Mouse (Mus musculus) thymus, postnatal 14 days (tissue): ENCODE data around the gene Rgs6.

Source experiments
- DNase-seq: peaks from one replicate; pipeline ENCODE4 v3.0.0; 2021

Rgs6 gene

GRCm38 (mm10) chr12:83044621-83044990, 456.5 kb downstream of the Rgs6 start:
- no peak for DNase-seq

DNA sequence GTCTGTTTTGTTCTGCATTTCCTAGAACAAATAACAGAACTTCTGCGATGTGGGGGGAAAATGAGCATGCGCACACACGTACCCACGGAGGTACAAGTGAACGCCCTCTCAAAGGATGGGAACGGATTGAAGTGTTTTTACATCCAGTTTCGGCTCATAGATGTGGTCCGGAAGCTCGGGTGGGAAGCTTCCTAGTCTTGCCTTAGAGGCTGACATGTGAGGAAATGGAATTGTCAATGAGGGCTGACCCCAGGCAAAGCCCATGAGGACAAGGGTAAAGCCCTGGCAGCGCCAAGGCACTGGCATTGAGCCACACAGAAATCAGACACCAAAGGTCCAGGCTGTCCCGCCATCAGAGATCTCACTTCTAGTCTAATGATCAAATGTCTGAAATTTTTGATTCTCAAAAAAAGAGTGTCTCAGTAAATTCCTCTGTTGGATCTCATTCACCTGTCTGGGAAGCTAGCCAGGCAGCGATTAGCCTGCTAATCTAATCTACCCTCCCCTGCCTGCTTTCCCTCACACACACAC, 457.0 kb downstream of the Rgs6 start:
- DNase-seq: no peak

DNA sequence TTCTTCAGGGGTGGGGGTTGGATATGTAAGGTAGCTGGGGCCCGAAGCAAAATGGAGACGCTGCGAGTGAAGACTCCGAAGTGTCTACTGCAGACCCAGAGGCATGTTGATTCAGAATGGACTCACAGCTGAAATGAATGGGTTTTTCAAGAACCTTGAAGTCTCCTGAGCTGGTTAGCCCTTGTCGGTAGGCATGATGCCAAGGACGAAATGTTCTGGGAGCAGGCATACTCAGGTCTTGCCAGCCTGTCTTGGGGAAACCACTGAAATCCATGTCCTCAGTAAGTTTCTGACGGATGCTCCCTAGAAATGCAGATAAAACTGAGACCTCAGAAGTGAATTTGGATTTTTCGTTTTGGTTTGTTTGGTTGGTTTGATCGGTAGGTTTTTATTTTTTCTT, 458.6 kb downstream of the Rgs6 start:
- DNase-seq: no peak

GRCm38 (mm10) chr12:83047710-83048109, 459.6 kb downstream of the Rgs6 start:
- DNase-seq: no peak

GRCm38 (mm10) chr12:83050514-83050913, 462.4 kb downstream of the Rgs6 start:
- DNase-seq: no peak

DNA sequence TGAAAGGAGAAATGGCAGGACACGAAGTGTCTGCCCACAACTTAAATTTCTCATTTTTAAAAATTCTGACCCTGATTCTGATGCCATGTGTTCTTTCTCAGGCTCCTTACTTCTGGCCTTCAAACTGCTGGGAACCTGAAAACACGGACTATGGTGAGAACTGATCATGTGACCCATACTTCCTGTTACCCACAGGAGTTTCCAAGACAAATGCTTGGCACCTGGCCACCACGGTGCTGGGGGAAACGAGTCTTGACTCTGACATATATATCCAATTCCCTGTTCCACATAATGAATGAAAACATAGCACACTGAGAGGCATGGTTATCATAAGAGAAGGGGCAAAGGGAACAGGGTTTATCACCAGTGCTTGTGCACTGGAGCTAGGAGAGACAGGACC, 464.3 kb downstream of the Rgs6 start:
- DNase-seq: no peak

- no peak for DNase-seq
These were observed 467.6 kb downstream of the Rgs6 start for GRCm38 (mm10) chr12:83055690-83056089.

GRCm38 (mm10) chr12:83066426-83066825, 478.3 kb downstream of the Rgs6 start:
- no peak for DNase-seq

- DNase-seq: no peak
These were observed 482.8 kb downstream of the Rgs6 start for GRCm38 (mm10) chr12:83070848-83071247.

- no peak for DNase-seq
These were observed 484.2 kb downstream of the Rgs6 start for GRCm38 (mm10) chr12:83072181-83072887.

GRCm38 (mm10) chr12:83072951-83073878, 485.1 kb downstream of the Rgs6 start:
- DNase-seq: no peak

DNA sequence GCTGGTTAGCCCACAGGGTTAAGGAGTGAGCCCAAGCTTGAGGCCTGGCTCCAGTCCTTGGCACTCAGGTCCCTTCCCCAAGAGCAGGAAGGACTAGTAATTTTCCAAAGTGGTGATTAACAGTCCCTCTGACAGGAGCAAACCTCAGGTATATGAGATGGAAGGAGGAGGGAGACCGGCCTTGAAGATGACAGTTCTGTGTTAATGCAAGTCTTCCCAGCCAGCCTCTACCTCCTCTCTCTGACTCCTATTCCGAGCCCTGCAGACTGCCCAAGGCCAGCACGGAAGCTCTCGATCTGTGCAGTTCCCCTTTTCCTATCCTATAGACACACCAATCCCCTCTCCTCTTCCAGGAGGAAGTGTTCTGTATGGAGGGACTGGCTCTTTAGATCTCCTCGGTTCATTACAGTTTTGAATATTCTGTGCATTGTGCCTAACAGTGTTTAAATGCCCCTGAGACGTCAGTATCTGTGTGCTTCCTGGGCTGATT, 485.8 kb downstream of the Rgs6 start:
- no peak for DNase-seq

GRCm38 (mm10) chr12:83076179-83076578, 488.1 kb downstream of the Rgs6 start:
- no peak for DNase-seq

- no peak for DNase-seq
These were observed 489.4 kb downstream of the Rgs6 start for GRCm38 (mm10) chr12:83077486-83077885.

DNA sequence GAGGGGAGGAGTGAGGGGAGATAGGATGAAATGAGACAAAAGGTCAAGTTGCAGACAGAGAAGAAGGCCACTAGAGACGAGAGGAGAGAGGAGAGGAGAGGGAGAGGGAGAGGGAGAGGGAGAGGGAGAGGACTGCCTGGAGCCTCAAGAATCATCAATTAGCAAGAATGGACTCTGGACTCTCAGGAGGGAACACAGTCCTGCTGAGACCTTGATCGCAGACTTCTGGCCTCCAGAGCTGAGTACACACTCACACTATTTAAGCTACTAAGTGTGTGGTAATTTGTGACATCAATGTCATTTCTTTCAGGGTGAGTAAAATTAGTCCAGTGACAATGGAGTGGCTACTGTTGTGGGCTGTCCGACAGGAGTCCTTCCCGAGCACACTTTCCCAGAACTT, 495.3 kb downstream of the Rgs6 start:
- DNase-seq: no peak

DNA sequence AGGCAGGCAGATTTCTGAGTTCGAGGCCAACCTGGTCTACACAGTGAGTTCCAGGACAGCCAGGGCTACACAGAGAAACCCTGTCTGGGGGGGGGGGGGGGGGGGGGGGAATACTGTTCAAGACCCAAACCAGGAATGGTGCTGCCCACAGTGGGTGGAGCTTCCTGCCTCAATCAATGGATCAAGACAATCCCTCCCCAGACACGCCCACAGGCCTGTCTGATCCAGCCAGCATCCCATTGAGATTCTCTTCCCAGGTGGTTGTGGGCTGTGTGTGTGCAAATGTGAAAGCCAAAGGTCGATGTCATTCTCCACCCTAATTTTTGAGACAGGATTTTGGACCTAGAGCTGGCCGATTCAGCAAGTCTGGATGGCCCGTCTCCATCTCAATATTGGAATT, 496.5 kb downstream of the Rgs6 start:
- DNase-seq: no peak

DNA sequence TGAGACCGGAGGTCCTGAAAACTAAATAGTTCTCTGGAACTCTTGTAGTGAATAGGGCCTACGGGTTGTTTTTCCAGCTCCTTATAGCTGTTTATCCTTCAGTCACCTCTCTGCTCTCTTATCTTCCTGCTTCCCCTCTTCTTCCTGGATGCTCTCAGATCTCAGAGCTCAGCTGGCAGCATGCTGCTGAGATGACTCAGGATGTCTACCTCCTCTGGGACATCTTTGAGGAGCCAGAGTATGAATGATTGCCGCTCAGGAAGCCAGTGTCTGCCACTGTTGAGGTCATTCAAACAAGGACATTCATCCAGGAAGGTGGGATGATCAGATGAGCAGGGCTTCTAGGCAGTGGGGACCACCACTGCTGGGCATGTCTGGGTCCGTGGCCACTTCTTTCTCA, 498.9 kb downstream of the Rgs6 start:
- no peak for DNase-seq

GRCm38 (mm10) chr12:83087555-83087954, 499.5 kb downstream of the Rgs6 start:
- DNase-seq: no peak

GRCm38 (mm10) chr12:83092001-83092400, 503.9 kb downstream of the Rgs6 start:
- DNase-seq: no peak

DNA sequence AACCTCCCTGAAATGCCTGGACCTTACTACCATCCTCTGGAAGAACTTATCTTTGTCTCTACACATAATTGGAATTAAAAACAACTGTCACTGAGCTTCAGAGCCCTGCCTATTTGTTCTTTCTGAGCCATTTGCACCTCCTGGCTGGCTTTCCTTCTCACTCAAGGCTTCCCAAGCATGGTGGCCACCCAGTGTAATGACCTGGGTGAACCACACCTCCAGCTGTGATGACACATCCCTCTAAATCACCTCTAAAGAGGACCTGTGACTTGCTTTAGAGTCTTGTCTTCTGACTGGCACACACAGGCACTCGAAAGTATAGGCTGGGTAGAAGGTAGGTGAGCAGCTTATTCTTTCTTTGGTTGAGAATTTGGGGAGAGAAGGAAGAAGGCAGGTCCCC, 509.7 kb downstream of the Rgs6 start:
- DNase-seq: no peak

DNA sequence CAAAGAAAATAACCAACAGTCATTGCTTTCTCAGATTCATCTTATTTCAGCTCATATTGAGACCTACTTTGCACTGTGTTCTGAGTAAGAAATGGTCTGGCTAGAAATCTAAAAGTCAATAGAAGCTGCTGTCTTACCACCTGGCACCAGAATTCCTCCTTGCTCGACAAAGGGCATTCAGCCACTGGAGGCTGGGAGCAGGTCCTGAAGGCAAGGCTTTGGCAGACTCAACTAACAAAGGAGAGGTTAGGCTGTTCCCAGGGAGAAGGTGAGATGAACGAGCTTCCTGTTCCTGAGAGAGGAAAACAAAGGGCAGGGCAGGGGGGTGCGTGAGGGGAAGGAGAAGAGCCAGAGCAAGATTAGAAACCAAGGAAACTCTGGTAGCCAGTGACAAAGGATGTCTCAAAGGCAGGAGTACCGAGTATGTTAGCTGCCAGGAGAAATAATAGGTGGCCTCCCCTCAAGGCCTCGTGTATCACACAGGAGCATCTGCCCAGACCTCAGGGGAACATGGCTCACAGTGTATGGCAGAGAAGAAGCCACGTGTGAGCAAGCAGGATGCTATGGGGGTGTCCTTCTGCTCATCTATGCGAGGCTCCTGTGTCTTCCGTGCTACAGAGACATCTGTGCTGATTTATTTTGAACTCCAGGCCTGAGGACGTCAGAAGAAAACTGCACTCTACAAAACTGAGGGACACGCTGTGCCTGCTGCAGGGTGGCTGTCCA, 510.7 kb downstream of the Rgs6 start:
- no peak for DNase-seq

GRCm38 (mm10) chr12:83099920-83100319, 511.8 kb downstream of the Rgs6 start:
- peak; percentile 7 for DNase-seq

DNA sequence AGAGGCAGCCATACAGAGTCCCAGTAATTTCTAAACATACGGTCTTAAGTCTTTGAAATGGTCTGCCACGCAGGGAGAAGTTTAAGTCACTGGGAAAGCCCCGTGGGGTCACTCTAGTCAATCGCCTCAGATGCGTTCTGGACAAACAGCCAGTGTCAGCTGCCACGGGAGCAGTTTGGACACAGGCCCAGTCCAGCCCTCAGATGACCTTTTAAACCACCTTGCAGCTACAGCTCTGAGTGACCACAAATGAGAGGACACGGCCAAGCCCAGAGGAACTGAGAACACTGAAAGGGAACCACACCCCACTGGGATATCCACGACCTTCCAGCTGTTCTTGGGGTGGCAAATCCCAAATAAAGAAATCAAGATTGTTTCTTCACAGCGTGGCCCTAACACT, 512.3 kb downstream of the Rgs6 start:
- DNase-seq: no peak
